Comparison of ENCODE assay signal across 8 mouse cellular contexts in genomic region chr2:180069770-180070480, GRCm38 (mm10). TPM values are rescaled to one million over a fixed set of nuclear protein-coding genes. Genes with fewer than 3 reads are reported as not detected.
DNase-seq lines count a peak whose midpoint lies in the region; ATAC-seq and TF ChIP-seq lines count a peak whose summit lies in the region.

No protein-coding gene starts in this region.

- peak; percentile 34 for ATAC-seq in forebrain, embryonic 15.5 days (replicated peaks)
- peak; percentile 56 for ATAC-seq in liver, embryonic 11.5 days (replicated peaks; ENCODE audit: low FRiP score)
- ATAC-seq in stomach, embryonic 16.5 days (ENCODE audit: insufficient read depth, low FRiP score), result peak; percentile 62; the same call in 1 of the 2 replicates

- peak overlapping the region; percentile 68 for H3K27ac ChIP-seq in spleen, adult 2 months (ENCODE audit: insufficient read depth, low read length)
- peak overlapping the region; percentile 89 for H3K27ac ChIP-seq in forebrain, embryonic 15.5 days (replicated peaks)
- H3K27ac ChIP-seq in liver, embryonic 11.5 days (ENCODE audit: low read depth, low read length), result peak overlapping the region; percentile 53
- H3K27ac ChIP-seq in stomach, embryonic 16.5 days (ENCODE audit: low read length), result peak overlapping the region; percentile 74; the same call in 1 of the 2 replicates

- TF ChIP-seq POLR2A in spleen, adult 2 months (IDR thresholded peaks at IDR 0.05; ENCODE audit: low read depth, low read length), result no peak

- H3K4me2 ChIP-seq in forebrain, embryonic 15.5 days (replicated peaks), result peak overlapping the region; percentile 66
- peak overlapping the region; percentile 93 for H3K4me2 ChIP-seq in liver, embryonic 11.5 days
- H3K4me2 ChIP-seq in stomach, embryonic 16.5 days (ENCODE audit: low read depth, low read length), result peak overlapping the region; percentile 95

- H3K4me1 ChIP-seq in spleen, adult 2 months (ENCODE audit: control insufficient read depth, insufficient read depth, insufficient read length), result peaks cover 8% of the 10 kb centered on the region; the same call in 1 of the 2 replicates
- H3K4me1 ChIP-seq in forebrain, embryonic 15.5 days, result peaks cover 18% of the 10 kb centered on the region
- H3K4me1 ChIP-seq in liver, embryonic 11.5 days (replicated peaks; ENCODE audit: control insufficient read depth, insufficient read depth, low read length), result peaks cover 8% of the 10 kb centered on the region
- peaks cover 11% of the 10 kb centered on the region for H3K4me1 ChIP-seq in stomach, embryonic 16.5 days (ENCODE audit: control insufficient read depth, insufficient read depth, low read length)

- no peak for TF ChIP-seq CTCF in spleen, adult 2 months (IDR thresholded peaks at IDR 0.05; ENCODE audit: extremely low read depth, insufficient read depth, insufficient read length, insufficient replicate concordance)

- no peaks in the 10 kb centered on the region for H3K27me3 ChIP-seq in spleen, adult 2 months (ENCODE audit: control insufficient read depth, insufficient read depth, low read length)
- H3K27me3 ChIP-seq in forebrain, embryonic 15.5 days, result no peaks in the 10 kb centered on the region
- no peaks in the 10 kb centered on the region for H3K27me3 ChIP-seq in liver, embryonic 11.5 days (replicated peaks; ENCODE audit: control insufficient read depth, insufficient read depth, low read length)
- H3K27me3 ChIP-seq in stomach, embryonic 16.5 days (ENCODE audit: control insufficient read depth, insufficient read depth, low read length), result no peaks in the 10 kb centered on the region

- H3K4me3 ChIP-seq in spleen, adult 2 months (ENCODE audit: extremely low read depth, insufficient read depth, insufficient read length), result peak overlapping the region; percentile 85
- H3K4me3 ChIP-seq in forebrain, embryonic 15.5 days, result peak overlapping the region; percentile 73
- H3K4me3 ChIP-seq in liver, embryonic 11.5 days (ENCODE audit: low read depth, low read length), result peak overlapping the region; percentile 86
- peak overlapping the region; percentile 70 for H3K4me3 ChIP-seq in stomach, embryonic 16.5 days (replicated peaks; ENCODE audit: low read length)

- peak overlapping the region; percentile 72 for H3K9ac ChIP-seq in forebrain, embryonic 15.5 days (replicated peaks)
- peak overlapping the region; percentile 80 for H3K9ac ChIP-seq in liver, embryonic 11.5 days (ENCODE audit: low read depth, low read length)
- H3K9ac ChIP-seq in stomach, embryonic 16.5 days (ENCODE audit: low read length), result peak overlapping the region; percentile 83

- no peak for DNase-seq in spleen, adult 2 months (ENCODE audit: low read depth in 1 of 2, low spot score in 2 of 2)
- no peak for DNase-seq in spleen, adult 18-20 months
- DNase-seq in liver, embryonic 11.5 days (ENCODE audit: low spot score), result no peak
- DNase-seq in adrenal gland, postnatal 36 days, result no peak
- no peak for DNase-seq in frontal cortex, postnatal 14 days (ENCODE audit: low spot score in 2 of 2)
- no peak for DNase-seq in ovary, adult 18-20 months (ENCODE audit: low spot score)

- H3K9me3 ChIP-seq in forebrain, embryonic 15.5 days, result no peaks in the 10 kb centered on the region
- H3K9me3 ChIP-seq in liver, embryonic 11.5 days (ENCODE audit: control insufficient read depth, low read length), result no peaks in the 10 kb centered on the region
- no peaks in the 10 kb centered on the region for H3K9me3 ChIP-seq in stomach, embryonic 16.5 days (replicated peaks; ENCODE audit: control insufficient read depth, low read length)

- WGBS in spleen, adult 2 months, result 32% methylated on average over 20 of the region's 20 CpGs
- WGBS in forebrain, embryonic 15.5 days, result 34% methylated on average over 20 of the region's 20 CpGs
- 32% methylated on average over 20 of the region's 20 CpGs for WGBS in liver, embryonic 11.5 days
- 30% methylated on average over 20 of the region's 20 CpGs for WGBS in stomach, embryonic 16.5 days

- no peaks in the 10 kb centered on the region; the same call in 1 of the 2 replicates for H3K36me3 ChIP-seq in spleen, adult 2 months (ENCODE audit: control insufficient read depth, insufficient read depth, low read length)
- H3K36me3 ChIP-seq in forebrain, embryonic 15.5 days, result peaks cover 18% of the 10 kb centered on the region
- 0 out of 2 replicates have a peak, but pooled peaks cover 2% of the 10 kb centered on the region for H3K36me3 ChIP-seq in liver, embryonic 11.5 days (ENCODE audit: control insufficient read depth, insufficient read depth, low read length)
- peaks cover 4% of the 10 kb centered on the region; the same call in 1 of the 2 replicates for H3K36me3 ChIP-seq in stomach, embryonic 16.5 days (ENCODE audit: control insufficient read depth, insufficient read depth, low read length)

RNA-seq across cellular contexts. Expression of gene Mtg2, which starts 0.5 kb away (rescaled TPM):
- 12.8 and 13.9 TPM in 2 replicates for polyA plus RNA-seq in spleen, adult 2 months (2012; rRNA removed)
- polyA plus RNA-seq in forebrain, embryonic 15.5 days (2015; fragmentation: Nextera tagmentation; extraction: Ambion mirVana), result 35.6 and 38.5 TPM in 2 replicates
- polyA plus RNA-seq in liver, embryonic 11.5 days (2014; fragmentation: Nextera tagmentation; extraction: Ambion mirVana), result 23.1 and 28.2 TPM in 2 replicates
- 27.0 and 27.9 TPM in 2 replicates for polyA plus RNA-seq in stomach, embryonic 16.5 days (2015; fragmentation: Nextera tagmentation; extraction: Ambion mirVana)
- 10 to 100 TPM; 15.9 to 17.4 TPM for total RNA-seq in adrenal gland, postnatal 36 days (2021)

RNA-seq across cellular contexts. Expression of gene Ss18l1, which starts 27.6 kb away (rescaled TPM):
- 5.9 and 6.8 TPM in 2 replicates for polyA plus RNA-seq in spleen, adult 2 months (2012; rRNA removed)
- polyA plus RNA-seq in forebrain, embryonic 15.5 days (2015; fragmentation: Nextera tagmentation; extraction: Ambion mirVana), result 57.5 and 59.5 TPM in 2 replicates
- 2.6 and 2.7 TPM in 2 replicates for polyA plus RNA-seq in liver, embryonic 11.5 days (2014; fragmentation: Nextera tagmentation; extraction: Ambion mirVana)
- 4.2 and 4.3 TPM in 2 replicates for polyA plus RNA-seq in stomach, embryonic 16.5 days (2015; fragmentation: Nextera tagmentation; extraction: Ambion mirVana)
- total RNA-seq in adrenal gland, postnatal 36 days (2021), result 10 to 100 TPM; 10.1 to 10.3 TPM

RNA-seq across cellular contexts. Expression of gene Psma7, which starts 27.7 kb away (rescaled TPM):
- polyA plus RNA-seq in spleen, adult 2 months (2012; rRNA removed), result 87.4 and 96.4 TPM in 2 replicates
- 541 and 580 TPM in 2 replicates for polyA plus RNA-seq in forebrain, embryonic 15.5 days (2015; fragmentation: Nextera tagmentation; extraction: Ambion mirVana)
- 710 and 721 TPM in 2 replicates for polyA plus RNA-seq in liver, embryonic 11.5 days (2014; fragmentation: Nextera tagmentation; extraction: Ambion mirVana)
- 471 and 493 TPM in 2 replicates for polyA plus RNA-seq in stomach, embryonic 16.5 days (2015; fragmentation: Nextera tagmentation; extraction: Ambion mirVana)
- total RNA-seq in adrenal gland, postnatal 36 days (2021), result 100 to 1,000 TPM; 246 to 260 TPM

RNA-seq across cellular contexts. Expression of gene Hrh3, which starts 34.4 kb away (rescaled TPM):
- not detected in 2 replicates for polyA plus RNA-seq in spleen, adult 2 months (2012; rRNA removed)
- 2.3 and 2.7 TPM in 2 replicates for polyA plus RNA-seq in forebrain, embryonic 15.5 days (2015; fragmentation: Nextera tagmentation; extraction: Ambion mirVana)
- polyA plus RNA-seq in liver, embryonic 11.5 days (2014; fragmentation: Nextera tagmentation; extraction: Ambion mirVana), result not detected in 2 replicates
- not detected in 2 replicates for polyA plus RNA-seq in stomach, embryonic 16.5 days (2015; fragmentation: Nextera tagmentation; extraction: Ambion mirVana)
- under 1 TPM in 1 of 2 experiments, not detected in 1; 0.13 TPM for total RNA-seq in adrenal gland, postnatal 36 days (2021)

RNA-seq across cellular contexts. Expression of gene Lsm14b, which starts 45.1 kb away (rescaled TPM):
- polyA plus RNA-seq in spleen, adult 2 months (2012; rRNA removed), result 17.9 and 25.8 TPM in 2 replicates
- polyA plus RNA-seq in forebrain, embryonic 15.5 days (2015; fragmentation: Nextera tagmentation; extraction: Ambion mirVana), result 20.6 and 23.6 TPM in 2 replicates
- 2.7 and 3.0 TPM in 2 replicates for polyA plus RNA-seq in liver, embryonic 11.5 days (2014; fragmentation: Nextera tagmentation; extraction: Ambion mirVana)
- 2.0 and 2.2 TPM in 2 replicates for polyA plus RNA-seq in stomach, embryonic 16.5 days (2015; fragmentation: Nextera tagmentation; extraction: Ambion mirVana)
- 10 to 100 TPM; 43.0 to 44.9 TPM for total RNA-seq in adrenal gland, postnatal 36 days (2021)
